Mouse (Mus musculus) retina, postnatal 7 days (tissue): ENCODE data around the gene Spin2f.
"Not testable (repeated sequence)": the region's sequence is repeated elsewhere in the genome, so short reads cannot be mapped to it uniquely, and the experiment has no call there.

Source experiments
- DNase-seq: peaks from one replicate; pipeline ENCODE4 v3.0.0-alpha.2; 2012; ENCODE audit warnings: low read depth, low spot score

Gene Spin2f

GRCm38 (mm10) chrX:31253594-31253993, at the start of gene Spin2f:
Gene Spin2f (plus strand): TSS chrX:31253894.
- DNase-seq, result not testable (repeated sequence)

GRCm38 (mm10) chrX:31212136-31212535, 41.6 kb upstream of the Spin2f start:
- DNase-seq, result not testable (repeated sequence)

- DNase-seq, result not testable (repeated sequence)
Measured at GRCm38 (mm10) chrX:31223536-31223935, 30.2 kb upstream of the Spin2f start.

GRCm38 (mm10) chrX:31235088-31235487, 18.6 kb upstream of the Spin2f start:
- DNase-seq, result not testable (repeated sequence)

GRCm38 (mm10) chrX:31241754-31242153, 11.9 kb upstream of the Spin2f start:
- not testable (repeated sequence) for DNase-seq
